Mouse (Mus musculus) brain, embryonic 14.5 days (tissue): Measurements from ENCODE around the gene Fam160a1.

Experiments used
- CTCF ChIP-seq: fragments of 200-500 bp; IDR thresholded peaks from 2 replicates; pipeline ENCODE4 v1.5.1; 2012; ENCODE audit warnings: inconsistent platforms, mild to moderate bottlenecking, moderate library complexity, borderline replicate concordance; ENCODE audit not compliant: insufficient read depth, insufficient read length; ENCODE audit errors: extremely low read depth
- POLR2A ChIP-seq: fragments of 200-500 bp; IDR thresholded peaks from 2 replicates; pipeline ENCODE4 v1.6.1; 2012; ENCODE audit warnings: mild to moderate bottlenecking, inconsistent platforms, borderline replicate concordance; ENCODE audit not compliant: poor library complexity, insufficient read depth, insufficient read length, severe bottlenecking; ENCODE audit errors: extremely low read depth

- no peak for TF ChIP-seq POLR2A
- no peak for TF ChIP-seq CTCF
Observed at GRCm38 (mm10) chr3:85741767-85742166, 75.3 kb downstream of the Fam160a1 start.
